Mouse (Mus musculus) retina, postnatal 7 days (tissue): ENCODE measurements at regions not wholly inside any gene's neighbourhood (a gene's known extent, or its start where the extent isn't known, plus 50 kb on each side); places are given as distances from the start of the nearest gene placed in this dataset.

Experiments used
- DNase-seq: peaks from one replicate; pipeline ENCODE4 v3.0.0-alpha.2; 2012; ENCODE audit warnings: low read depth, low spot score

DNA sequence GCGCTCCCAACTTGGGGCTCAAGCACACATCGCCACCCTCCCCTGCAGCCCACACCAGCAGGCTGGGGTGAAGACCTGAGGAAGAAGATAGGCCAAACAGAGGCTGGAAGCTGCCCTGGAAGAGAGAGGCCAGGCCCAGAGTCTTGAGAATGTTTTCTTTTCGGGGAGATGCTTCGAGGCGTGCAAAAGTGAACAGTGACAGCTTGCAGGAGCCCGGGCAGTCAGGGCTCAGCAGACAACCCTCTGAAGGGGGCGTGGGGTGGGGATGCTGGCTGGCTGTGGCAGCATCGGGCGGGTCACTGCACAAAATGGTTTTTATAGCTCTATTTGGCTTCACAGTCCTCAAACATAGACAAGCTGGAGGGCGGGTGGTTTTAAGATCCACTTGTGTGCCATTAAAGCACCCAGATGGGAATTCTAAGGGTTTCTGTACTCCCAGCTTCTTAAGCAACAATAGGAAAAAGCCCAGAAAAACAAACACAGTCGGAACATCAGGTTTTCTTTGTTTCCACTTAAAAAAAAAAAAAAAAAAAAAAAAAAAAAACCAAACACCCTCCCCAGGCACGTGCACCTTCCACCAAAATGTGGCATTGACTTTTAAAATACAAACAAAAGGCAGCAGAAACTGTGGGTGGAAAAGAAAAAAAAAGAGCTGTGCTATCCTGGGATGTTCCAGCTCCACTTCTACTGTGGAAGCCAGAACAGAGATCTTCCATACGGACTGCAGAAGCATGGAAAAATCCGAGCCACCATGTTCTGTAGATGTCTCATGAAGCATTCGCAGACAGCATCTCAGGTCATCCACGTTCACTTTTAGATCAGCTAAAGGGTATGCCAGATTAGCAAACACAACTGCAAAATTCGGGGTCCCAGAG is 123.5 kb downstream of the Ly86 start:
- no peak for DNase-seq

DNA sequence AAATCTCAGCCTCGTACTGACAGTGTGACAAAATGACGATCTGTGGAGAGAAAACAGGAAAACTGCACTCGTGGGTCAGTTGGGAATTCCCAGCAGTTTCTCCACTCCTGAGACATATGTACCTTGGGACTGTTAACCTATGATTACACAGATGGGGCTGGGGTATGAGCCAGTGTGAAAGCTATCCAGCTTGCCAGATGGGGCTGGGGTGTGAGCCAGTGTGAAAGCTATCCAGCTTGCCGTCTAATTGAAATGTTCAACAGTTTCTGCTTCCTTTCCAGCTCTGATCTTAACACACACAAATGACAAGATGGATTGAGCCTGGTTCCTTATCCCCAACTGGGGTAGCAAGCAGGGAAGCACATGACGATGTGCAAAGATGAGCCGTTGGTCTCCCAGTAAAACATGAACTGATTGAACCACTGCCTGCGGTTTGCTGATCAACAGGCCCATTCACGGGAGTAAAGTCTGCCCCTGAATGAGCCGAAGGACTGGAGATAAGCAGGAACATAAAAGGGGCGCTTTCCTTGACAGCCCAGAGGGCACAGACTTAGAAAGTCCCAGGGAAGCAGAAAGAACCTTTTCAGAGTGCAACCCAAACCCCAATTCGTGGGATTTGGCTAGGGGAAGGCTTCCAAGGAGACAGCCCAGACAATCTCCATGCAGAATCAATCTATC is 125.4 kb downstream of the Ly86 start:
- no peak for DNase-seq

DNA sequence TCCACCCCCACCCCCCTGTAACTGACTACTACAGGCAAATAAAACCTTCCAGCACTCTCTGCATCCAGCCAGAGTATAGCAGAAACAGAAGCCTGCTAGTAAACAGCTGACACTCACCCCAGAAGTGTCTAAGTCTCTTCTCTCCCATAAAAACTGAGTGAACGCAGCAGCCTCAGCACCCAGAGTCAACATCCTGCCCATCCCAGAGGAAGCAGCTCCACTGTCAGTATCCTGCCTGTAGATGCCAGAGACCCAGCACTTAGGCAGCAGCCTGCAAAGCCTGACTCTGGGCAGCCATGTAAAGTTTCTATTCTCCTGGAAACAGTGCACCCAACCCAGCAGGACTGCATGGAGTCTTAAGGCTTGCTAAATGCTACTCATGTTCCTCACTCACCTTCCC is 128.4 kb downstream of the Ly86 start:
- DNase-seq = no peak

DNA sequence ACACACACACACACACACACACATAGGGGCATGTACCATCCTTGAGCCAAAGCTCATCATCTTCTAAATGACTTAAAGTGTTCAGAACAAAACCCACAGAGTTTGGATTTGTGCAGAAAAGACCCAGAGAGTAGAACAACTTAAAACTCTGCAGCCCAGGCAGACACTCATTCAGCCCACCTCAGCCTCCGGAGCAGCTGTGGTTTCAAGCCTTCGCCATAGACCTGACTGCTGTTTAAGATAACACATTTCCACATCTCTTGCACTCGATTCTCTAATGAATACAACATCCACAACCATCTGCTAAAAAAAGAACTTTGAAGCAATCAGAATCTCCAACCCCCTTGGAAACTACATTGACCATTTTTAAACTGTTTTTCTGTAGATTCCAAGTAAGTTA is 130.8 kb downstream of the Ly86 start:
- DNase-seq = no peak

DNA sequence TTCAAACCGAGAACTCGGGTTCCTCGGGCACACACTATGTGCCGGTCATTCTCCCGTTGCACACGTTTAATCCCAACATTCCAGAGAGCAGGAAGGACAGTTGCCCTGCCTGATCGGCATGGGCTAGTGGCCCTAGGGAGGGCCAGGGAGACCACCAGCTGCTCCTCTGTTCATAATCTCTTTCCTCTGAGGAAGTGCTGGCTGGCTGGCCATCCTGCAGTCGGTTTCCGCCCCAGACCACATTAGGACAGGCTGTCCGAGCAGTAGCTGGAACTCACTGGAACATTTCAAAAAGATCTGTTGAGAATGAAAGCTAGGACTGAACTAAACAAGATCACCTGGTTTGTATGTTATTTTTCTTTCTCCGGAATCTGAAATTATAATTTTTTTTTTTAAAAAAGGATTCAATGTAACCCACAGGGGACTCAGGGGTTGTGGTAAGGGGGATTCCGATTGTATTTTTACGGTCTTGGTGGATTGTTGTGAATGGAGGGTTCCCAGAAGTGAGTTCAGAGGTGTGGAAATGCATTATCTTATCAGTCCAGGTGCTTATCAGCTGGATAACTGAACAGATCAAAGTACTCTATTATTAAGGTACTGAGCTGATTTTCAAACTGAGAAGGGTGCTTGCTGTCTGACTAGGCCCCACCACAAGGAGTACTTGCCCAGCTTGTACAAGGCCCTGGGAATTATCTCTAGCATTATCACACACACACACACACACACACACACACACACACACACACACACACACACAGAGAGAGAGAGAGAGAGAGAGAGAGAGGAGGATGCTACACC is 131.4 kb downstream of the Ly86 start:
- DNase-seq = no peak

DNA sequence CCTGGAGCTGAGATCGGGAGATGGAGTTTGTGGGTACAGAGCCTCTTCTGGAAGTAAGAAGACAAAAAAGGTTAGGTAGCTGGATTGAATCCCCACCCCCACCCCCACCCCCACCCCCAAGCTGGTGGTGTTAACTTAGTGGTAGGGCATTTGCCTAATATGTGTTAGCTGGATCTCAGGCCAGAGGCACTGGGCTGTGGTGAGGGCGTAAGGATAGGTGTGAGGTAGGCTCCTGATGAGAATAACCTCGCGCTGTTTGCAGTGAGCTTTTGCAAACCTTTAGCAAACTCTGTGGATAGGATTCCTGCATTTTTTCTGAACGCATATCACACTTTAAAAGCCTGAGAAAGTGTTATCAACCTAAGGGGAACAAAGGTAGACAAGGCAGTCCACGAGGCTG is 132.3 kb downstream of the Ly86 start:
- no peak for DNase-seq

DNA sequence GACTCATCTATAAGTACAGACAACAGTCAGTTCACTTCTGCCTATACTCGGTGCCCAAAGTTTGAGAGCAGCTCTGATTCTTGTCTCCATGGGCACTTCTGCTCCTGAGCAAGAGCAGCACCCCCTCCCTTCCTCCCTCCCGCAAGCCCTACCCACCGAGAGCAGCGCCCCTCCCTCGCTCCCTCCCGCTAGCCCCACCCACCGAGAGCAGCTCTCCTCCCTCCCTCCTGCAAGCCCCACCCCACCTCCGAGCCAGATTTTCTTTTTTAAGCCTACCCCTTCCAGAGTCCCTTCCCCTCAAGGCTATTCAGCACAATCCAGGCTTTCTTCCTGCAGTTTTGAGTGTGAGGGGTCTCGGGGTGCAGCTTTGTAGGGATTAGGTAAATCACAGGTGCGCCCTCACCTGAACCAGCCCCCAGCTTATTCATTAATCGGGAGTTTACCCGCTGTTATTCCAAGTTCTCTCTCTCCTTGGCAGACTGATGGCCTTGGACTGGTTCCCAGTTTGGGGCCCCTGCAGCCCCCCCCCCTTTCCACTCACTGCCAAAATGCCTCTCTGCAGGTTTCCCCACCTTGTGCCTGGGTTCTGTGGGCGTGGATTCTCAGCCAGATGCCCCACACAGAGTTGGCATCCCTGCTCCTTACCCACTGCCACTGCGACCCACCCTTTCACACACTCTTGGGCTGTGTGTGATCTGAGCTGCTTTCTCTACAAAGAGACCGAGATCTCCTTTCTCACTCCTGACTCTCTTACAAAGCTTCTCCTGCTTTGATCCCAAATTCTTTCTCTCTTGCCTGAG is 132.9 kb downstream of the Ly86 start:
- no peak for DNase-seq

DNA sequence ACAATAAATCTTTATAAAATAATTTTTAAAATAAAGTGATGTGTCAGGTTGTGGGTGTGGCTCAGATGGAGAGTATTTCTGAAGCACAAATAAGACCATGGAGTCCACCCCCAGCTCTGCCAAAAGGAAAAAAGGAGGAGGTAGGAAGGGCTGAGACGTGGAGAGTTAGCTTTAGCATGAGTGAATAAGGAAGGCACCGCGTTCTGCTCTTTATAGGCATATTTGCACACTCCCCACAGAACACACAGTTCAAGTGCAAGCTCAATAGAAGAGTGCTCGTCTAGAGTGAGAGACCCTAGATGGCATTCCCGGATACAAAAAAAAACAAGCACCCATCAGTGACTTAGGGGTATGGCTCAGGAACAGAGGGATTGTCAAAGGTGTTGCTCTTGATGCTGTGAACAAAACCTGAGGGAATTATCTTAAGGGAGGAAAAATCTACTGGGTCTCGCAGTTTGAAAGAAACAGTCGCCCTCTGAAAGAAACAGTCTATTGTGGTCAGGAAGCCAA is 134.2 kb downstream of the Ly86 start:
- no peak for DNase-seq

DNA sequence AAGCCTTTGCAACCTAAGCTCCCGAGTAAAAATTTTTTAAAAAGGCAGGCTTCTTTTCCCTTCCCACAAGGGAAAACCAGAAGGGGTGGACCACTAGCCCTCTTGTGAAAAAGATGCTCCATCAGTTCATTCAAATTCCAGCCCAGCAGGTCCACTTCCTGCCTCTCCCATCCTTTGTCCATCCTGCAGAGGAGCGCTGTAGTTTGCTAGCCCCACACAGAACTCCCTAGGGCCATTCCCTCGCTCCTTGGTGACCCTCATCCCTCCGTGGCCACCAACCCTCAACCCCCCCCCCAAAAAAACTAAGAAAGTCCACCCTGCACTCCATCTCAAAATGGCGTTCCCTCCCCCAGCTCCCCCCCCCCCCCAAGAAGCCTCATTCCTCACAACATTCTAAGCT is 136.5 kb downstream of the Ly86 start:
- no peak for DNase-seq

DNA sequence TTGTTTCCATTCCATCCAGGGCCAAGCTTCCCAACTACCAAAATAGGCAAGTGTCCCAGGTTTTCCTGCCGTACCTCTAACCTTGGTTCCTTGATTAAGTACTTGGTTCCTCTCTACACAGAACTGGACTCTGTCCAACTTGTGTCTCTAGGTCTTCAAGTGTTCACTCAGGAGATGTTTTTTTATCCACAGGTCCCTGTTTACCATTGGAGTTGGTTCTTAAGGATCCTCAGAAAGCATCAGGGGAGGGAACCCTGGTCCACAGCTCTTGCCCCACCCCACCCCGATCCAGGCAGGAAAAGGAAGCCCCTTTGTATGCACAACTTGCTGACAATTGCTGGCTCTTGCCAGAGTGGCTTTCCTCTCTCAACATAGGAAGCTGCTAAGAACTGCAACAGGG is 137.0 kb downstream of the Ly86 start:
- DNase-seq = no peak

DNA sequence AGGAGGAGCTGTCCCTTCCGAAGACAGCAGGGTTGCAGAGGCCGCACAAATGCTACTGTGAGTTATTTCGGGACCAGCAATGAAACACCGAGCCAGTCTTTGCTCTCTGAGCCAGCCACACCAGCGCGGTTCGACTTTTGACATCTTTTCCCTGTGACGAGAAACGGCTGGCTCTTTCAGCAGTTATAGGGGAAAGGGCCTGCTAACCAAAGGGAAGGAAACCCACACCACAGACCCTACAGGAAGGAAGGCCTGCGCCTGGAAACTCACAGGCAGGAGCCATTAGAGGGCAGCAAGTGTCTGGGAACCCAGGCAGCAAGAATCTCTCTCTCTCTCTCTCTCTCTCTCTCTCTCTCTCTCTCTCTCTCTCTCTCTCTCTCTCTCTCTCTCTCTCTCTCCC is 137.6 kb downstream of the Ly86 start:
- DNase-seq = peak; percentile 59

DNA sequence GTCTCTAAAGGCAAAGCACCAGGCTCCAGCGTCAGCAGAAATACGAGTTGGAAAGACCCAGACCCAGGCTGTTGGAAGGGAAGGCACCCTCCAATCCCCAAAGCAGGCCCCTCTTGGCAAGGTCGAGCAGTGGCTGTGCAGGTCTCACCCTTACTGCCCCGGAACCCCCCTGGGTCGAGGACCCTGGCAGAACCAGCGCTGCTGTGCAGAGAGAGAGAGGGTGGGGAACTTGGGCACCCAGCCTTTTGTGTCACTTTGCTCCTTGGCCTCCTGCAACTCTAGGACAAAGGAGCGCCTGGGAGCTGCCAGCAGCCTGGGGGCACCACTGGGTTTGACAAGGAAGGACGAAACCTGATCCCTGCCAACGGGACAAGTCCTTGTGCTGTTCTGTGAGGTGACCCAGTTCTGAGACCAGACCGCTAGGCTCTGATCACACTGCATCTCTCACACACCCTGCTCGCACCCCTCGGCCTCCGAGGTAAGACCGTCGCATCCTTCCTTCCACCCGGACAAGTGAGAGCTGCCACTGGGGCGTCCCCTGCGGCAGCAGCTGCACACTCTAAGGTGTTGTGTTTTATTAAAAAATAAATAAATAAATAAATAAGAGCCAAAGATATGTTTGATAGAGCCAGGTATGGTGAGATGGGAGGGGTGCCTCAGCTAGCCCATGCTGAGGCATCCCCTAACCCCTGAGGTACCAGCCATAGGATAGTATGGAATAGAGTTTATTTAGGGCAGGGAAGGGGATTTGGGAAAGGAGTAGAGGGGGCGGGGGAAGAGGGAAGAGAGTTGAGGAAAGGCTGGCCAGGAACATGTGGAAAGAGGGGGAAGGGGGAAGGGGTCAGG is 138.2 kb downstream of the Ly86 start:
- no peak for DNase-seq

DNA sequence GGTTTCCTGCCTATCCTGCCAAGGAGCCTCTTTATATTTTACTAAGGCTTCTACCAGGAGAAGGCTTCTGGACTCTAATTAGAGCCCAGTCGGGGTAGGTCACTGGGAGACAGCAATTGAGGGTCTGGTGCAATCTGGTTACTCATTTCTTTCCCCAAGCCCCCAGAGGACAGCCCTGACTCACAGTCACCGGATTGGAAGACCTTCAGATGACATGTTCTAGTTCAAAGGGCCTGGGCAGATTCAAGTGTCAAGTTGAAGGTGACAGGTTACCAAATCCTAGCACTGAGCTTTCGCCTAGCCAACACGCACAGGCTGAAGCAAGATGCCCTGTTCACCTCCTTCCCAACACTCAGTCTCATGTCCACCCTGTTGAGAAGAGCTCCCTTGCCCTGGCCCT is 139.6 kb downstream of the Ly86 start:
- DNase-seq = no peak

DNA sequence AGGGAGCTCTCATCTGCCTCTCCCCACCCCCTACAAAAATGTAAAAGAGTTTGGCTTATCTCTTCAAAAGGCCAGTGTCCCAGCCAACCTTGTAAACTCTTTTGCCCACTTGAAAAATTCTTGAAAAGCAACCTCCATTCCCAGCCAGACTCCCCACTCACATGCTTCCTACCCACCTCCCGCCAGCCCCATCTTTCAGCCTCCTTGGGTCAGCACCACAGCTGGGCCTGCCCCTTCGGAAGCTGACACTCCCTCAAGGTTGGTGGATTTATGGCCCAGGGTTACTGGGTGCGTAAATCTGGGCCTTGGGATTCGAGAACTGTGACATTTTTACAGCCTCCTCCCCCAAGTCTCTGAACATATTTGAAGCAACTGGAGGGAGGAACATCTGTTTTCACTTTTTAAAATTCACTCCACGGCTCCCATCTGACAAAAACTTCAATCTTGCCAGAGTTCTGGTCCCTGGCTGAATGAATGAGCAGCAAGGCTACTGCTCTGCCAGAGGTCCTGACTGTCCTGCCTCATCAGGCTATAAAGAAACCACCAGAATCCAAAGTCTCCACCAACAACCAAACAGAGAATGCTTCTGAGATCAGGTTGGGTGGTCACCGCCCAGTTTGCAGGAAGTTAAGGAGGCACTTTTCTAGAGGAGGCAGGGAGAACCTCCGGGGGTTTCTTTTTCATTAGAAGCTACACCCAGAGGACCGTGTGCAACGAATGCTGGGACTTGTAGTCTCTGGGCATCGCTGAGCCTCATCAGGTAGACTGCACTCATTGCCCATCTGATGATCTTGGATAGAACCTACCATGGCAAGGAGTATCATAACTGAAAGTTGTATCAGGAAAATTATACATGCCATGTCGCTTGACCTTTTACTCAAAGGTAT is 147.3 kb downstream of the Ly86 start:
- DNase-seq = no peak

DNA sequence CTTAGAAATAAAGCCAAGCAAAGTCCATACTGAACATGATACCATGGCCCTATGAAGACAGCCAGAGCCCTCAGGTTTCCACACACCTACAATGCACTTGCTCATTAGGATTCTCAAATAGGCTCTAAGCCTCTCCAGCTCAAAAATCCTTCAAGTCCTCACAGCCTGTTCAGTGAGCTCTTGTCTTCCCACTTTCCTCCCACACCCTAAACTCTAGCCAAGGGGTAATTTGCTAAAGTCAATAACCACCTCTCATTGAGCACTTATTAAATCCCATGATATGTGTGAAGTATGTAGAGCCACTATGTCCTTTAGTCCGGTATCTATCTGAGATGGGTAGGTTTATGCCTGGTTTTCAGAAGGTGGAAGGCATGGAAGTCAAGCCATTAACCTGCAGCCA is 148.3 kb downstream of the Ly86 start:
- DNase-seq = no peak

DNA sequence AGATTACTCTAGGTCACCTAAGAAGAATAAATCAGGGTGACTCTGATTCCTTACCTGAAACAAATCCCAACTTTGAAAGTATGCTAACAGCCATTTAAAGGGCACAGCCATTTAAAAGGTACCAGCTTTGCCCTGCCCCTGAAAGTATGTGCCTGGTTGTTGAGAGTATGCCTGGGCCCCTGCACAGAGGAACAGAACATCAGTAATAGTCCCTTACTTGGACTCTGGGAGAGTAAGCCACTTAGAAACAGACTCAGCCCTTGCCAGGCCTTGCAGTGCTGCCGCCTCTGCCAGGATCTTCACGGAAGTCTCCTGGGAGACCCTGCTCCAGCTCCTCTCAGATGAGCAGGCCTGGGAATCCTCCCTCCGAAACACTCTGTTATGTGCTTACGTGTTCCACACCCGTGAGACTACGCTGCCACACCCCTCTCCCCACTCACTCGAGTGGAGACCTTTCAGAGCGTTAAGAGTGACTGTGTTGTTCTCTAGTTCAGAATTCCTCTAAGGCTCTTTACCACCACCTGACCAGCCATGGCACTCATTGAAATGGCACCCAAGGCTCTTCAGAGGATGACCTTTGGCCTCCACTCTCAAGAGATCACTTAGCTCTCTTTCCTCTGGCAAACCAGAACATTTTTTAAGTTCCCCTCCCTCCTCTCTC is 150.4 kb downstream of the Ly86 start:
- DNase-seq = no peak

DNA sequence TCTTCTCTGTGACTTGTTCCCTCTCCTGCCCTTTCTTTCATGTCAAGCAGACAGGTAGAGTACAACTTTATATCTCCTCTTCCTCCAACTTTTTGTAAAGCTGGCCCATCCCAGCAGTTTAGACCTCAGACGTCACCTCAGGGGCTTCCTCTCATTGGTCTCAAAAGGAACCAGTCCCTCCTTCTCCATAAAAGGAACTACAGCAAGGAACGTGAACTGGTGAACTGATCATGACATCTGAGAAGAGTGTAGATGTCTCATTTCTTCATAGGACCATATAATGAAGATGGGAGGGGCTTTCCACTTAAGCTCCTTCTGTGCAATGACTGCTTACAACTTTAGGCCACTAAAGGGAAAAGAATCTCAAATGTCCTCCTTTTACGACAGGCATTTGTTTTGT is 153.0 kb downstream of the Ly86 start:
- no peak for DNase-seq

DNA sequence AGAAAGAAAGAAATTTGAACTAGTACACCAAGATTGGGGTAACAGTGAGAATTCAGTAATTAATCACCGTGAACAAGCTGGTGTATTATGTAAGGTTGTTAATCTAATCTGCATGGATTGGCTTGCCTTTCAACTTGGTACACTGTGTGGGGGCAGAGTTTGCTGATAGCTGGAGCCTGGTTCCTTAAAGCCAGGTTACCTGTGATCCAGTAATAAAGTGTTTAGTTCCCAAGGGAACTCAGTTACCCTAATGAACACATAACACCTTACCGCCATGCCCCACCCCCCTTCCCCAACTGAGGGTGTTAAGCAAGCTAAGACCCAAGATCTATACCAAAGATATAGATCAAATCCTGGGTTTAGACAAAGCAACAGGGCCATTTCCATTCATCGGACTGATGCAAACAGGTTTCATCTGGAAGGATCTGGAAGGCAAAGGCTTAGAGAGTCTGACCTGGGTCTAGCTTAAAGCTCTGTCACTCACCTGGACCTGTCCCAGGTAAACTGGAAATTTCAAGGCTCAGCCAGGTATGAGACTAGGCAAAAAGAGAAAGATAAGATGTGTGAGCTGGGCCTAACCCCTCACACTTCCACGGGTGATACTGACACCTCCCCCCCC is 155.8 kb downstream of the Ly86 start:
- no peak for DNase-seq

DNA sequence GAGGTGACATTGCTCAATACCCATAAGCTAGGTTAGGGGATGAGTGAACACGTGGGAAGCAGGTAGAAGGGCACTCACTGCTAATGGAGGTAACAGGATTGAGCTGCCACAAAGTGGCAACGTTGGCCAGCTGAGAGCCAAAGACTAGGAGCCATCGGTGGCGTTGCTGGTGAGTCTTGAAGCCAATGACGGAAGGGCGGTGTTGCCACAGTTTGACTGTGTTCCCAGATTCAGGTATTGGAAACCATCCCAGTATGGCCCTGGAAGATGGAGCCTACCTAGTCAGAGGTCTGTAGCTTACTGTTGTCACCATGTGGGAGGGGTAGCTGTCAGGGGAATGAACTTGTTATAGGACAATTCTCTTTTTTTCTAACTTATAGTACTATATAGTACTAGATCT is 158.4 kb downstream of the Ly86 start:
- no peak for DNase-seq
